Mouse (Mus musculus): ENCODE measurements around the gene Dcbld2. TPM values are rescaled to one million over a fixed set of nuclear protein-coding genes. Genes with fewer than 3 reads are reported as not detected.

Dcbld2 gene
- polyA plus RNA-seq, 1 experiment: 7.8 TPM

GRCm38 (mm10) chr16:58496791-58497190 is 88.5 kb downstream of the Dcbld2 start:
- Histone ChIP-seq H3K4me1 (ENCODE audit: control insufficient read depth, insufficient read depth, insufficient read length, low read length) (peaks cover 7% of the 10 kb centered on the region), H3K27ac (replicated peaks; ENCODE audit: low read depth, low read length) (peak overlapping the region; percentile 75), H3K4me3 (ENCODE audit: insufficient read depth, low read depth, low read length) (no peak overlapping the region)

DNA sequence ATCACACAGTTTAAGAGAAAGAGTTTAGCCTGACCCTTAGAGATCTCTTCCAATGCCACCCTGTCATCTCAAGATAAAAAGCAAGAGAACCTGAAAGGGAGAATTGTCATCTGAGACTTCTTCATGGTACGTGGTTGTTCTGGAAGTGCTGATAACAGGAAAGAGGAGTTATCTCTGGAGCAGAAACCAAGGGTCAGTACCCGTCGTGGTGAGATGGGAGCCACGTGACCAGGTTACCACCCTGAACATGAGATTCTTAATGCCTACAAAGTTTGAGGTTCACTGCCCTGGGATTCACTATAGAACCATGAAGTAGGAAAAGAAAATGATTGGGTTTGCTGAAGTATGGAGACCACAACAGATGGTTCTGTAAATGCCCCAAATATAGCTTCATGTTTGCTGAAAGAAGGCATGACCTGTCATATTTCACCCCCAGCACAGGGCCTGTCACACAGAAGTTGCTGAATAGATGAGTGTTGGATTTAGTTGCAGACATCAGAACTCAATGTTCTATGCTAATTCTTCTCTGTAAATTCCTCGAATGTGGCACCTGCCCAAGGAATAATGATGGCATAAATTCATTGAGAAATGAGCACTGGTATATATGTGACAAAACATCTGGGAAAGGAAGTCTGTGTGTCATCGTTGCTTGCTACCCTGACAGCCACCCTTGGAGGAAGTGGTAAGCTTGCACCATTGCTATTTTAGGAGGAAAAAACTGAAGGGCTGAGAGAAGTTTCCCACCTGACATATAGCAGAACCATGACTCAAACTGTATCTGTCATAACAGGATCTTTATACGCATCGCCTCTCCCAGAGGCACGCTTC is 89.9 kb downstream of the Dcbld2 start:
- H3K27ac ChIP-seq (replicated peaks; ENCODE audit: low read depth, low read length): no peak overlapping the region
- H3K4me3 ChIP-seq (ENCODE audit: insufficient read depth, low read depth, low read length): no peak overlapping the region
- H3K4me1 ChIP-seq (ENCODE audit: control insufficient read depth, insufficient read depth, insufficient read length, low read length): peaks cover 7% of the 10 kb centered on the region

GRCm38 (mm10) chr16:58499172-58499584 is 90.9 kb downstream of the Dcbld2 start:
- H3K4me1 ChIP-seq (ENCODE audit: control insufficient read depth, insufficient read depth, insufficient read length, low read length): peaks cover 7% of the 10 kb centered on the region
- no peak overlapping the region for H3K27ac ChIP-seq (replicated peaks; ENCODE audit: low read depth, low read length)
- H3K4me3 ChIP-seq (ENCODE audit: insufficient read depth, low read depth, low read length): no peak overlapping the region

DNA sequence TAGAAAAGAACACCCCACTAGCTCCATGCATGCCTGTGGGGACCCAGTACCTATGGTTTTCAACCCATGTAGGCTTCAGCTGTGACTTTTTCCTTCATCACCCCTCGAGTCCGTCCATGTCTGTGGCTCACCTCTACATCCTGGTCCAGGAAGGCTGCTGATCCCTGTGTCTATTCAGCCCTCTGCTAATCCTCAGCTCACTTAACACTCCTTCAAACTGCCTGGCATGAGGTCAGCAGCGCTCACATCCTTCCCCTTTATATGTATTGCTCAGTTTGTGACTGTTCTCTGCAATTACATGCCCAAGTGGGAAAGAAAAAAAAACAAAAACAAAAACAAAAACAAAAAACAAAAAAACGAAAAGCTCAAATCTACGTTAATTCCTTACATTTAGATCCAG is 91.4 kb downstream of the Dcbld2 start:
- Histone ChIP-seq H3K4me3 (ENCODE audit: insufficient read depth, low read depth, low read length) (no peak overlapping the region), H3K4me1 (ENCODE audit: control insufficient read depth, insufficient read depth, insufficient read length, low read length) (peaks cover 7% of the 10 kb centered on the region), H3K27ac (replicated peaks; ENCODE audit: low read depth, low read length) (peak overlapping the region; percentile 28; the same call in 1 of the 2 replicates)

GRCm38 (mm10) chr16:58501760-58502301 is 93.6 kb downstream of the Dcbld2 start:
- peaks cover 7% of the 10 kb centered on the region for H3K4me1 ChIP-seq (ENCODE audit: control insufficient read depth, insufficient read depth, insufficient read length, low read length)
- no peak overlapping the region for H3K4me3 ChIP-seq (ENCODE audit: insufficient read depth, low read depth, low read length)
- H3K27ac ChIP-seq (replicated peaks; ENCODE audit: low read depth, low read length): peak overlapping the region; percentile 73; the same call in 1 of the 2 replicates

DNA sequence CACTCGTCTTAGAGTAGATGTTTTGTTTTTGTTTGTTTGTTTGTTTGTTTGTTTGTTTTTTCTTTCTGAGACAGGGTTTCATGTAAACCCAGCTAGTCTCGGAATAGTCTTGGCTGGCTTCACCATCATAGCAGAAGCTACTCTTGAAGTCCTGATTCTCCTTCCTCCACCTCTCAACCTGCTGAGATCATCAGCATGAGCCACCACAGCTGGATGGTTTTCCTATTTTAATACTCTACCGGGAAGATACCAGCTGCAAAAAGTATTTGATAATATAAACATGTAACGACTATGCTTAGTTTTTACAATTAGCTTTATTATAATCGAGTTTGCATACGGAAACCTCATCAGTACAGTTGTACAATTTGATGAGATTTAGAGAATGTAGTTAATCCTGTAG is 94.3 kb downstream of the Dcbld2 start:
- H3K4me3 ChIP-seq (ENCODE audit: insufficient read depth, low read depth, low read length): no peak overlapping the region
- H3K4me1 ChIP-seq (ENCODE audit: control insufficient read depth, insufficient read depth, insufficient read length, low read length): peaks cover 7% of the 10 kb centered on the region
- peak overlapping the region; percentile 73 for H3K27ac ChIP-seq (replicated peaks; ENCODE audit: low read depth, low read length)

DNA sequence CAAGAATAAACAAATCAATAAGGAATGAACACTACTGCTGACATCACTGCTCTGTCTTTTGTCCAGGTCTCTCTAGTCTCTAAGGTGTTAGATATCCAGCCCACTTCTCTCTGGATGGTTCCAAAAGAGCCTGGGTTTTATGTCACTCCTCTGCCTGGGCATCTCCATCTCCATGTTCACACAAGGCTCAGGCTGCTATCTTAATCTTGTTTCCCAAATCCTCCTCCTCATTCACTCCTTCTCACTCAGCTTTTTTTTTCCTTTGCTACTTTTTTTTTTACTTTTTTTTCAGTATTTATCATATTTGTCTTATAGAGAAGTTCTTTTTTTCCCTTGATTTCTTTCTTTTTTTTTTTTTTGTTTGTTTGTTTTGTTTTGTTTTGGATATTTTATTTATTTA is 96.7 kb downstream of the Dcbld2 start:
- peaks cover 6% of the 10 kb centered on the region; the same call in 1 of the 2 replicates for H3K4me1 ChIP-seq (ENCODE audit: control insufficient read depth, insufficient read depth, insufficient read length, low read length)
- no peak overlapping the region for H3K4me3 ChIP-seq (ENCODE audit: insufficient read depth, low read depth, low read length)
- no peak overlapping the region for H3K27ac ChIP-seq (replicated peaks; ENCODE audit: low read depth, low read length)

GRCm38 (mm10) chr16:58512181-58512761 is 104.0 kb downstream of the Dcbld2 start:
- Histone ChIP-seq H3K4me1 (ENCODE audit: control insufficient read depth, insufficient read depth, insufficient read length, low read length) (peaks cover 26% of the 10 kb centered on the region), H3K4me3 (ENCODE audit: insufficient read depth, low read depth, low read length) (no peak overlapping the region)

GRCm38 (mm10) chr16:58512887-58513286 is 104.6 kb downstream of the Dcbld2 start:
- H3K4me1 ChIP-seq (ENCODE audit: control insufficient read depth, insufficient read depth, insufficient read length, low read length): peaks cover 26% of the 10 kb centered on the region
- no peak overlapping the region for H3K4me3 ChIP-seq (ENCODE audit: insufficient read depth, low read depth, low read length)
- H3K27ac ChIP-seq (replicated peaks; ENCODE audit: low read depth, low read length): peak overlapping the region; percentile 28

More at GRCm38 (mm10) chr16:58512181-58512761, 104.0 kb downstream of the Dcbld2 start:
- H3K27ac ChIP-seq (replicated peaks; ENCODE audit: low read depth, low read length): peak overlapping the region; percentile 49; the same call in 1 of the 2 replicates

- H3K27ac ChIP-seq (replicated peaks; ENCODE audit: low read depth, low read length): peak overlapping the region; percentile 86
- peak overlapping the region; percentile 32; the same call in 1 of the 2 replicates for H3K4me3 ChIP-seq (ENCODE audit: insufficient read depth, low read depth, low read length)
- peaks cover 27% of the 10 kb centered on the region for H3K4me1 ChIP-seq (ENCODE audit: control insufficient read depth, insufficient read depth, insufficient read length, low read length)
These were observed 105.5 kb downstream of the Dcbld2 start for GRCm38 (mm10) chr16:58513755-58514154.

DNA sequence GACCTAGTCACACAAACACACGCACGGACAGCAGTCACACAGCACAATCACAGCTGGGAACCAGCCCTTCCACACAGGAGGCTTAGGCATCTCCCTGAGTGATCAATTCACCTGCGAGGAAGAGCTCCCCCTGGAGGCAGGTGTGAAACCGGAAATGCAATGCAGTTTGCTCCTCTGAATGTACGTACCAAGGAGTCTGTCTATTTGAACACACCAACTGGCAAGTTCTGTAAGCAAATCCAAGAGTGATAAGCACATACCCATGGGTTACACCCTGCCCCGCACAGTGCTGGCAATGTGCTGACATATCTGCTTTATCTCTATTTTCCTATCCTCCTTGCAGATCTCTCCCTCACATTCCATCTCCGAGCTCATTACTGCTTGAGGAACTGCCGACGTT is 106.3 kb downstream of the Dcbld2 start:
- H3K27ac ChIP-seq (replicated peaks; ENCODE audit: low read depth, low read length): no peak overlapping the region
- no peak overlapping the region for H3K4me3 ChIP-seq (ENCODE audit: insufficient read depth, low read depth, low read length)
- peaks cover 28% of the 10 kb centered on the region for H3K4me1 ChIP-seq (ENCODE audit: control insufficient read depth, insufficient read depth, insufficient read length, low read length)

GRCm38 (mm10) chr16:58516161-58516560 is 107.9 kb downstream of the Dcbld2 start:
- Histone ChIP-seq H3K4me1 (ENCODE audit: control insufficient read depth, insufficient read depth, insufficient read length, low read length) (peaks cover 24% of the 10 kb centered on the region), H3K4me3 (ENCODE audit: insufficient read depth, low read depth, low read length) (no peak overlapping the region), H3K27ac (replicated peaks; ENCODE audit: low read depth, low read length) (no peak overlapping the region)

- H3K4me3 ChIP-seq (ENCODE audit: insufficient read depth, low read depth, low read length): no peak overlapping the region
- peaks cover 25% of the 10 kb centered on the region for H3K4me1 ChIP-seq (ENCODE audit: control insufficient read depth, insufficient read depth, insufficient read length, low read length)
- no peak overlapping the region for H3K27ac ChIP-seq (replicated peaks; ENCODE audit: low read depth, low read length)
These were observed 108.9 kb downstream of the Dcbld2 start for GRCm38 (mm10) chr16:58516960-58517798.

All from brown adipose tissue, adult 24 weeks (tissue).